Mouse (Mus musculus): ENCODE measurements around the gene Retnlb. TPM values are rescaled to one million over a fixed set of nuclear protein-coding genes. Genes with fewer than 3 reads are reported as not detected.

Gene Retnlb
- polyA plus RNA-seq, 1 experiment = not detected

DNA sequence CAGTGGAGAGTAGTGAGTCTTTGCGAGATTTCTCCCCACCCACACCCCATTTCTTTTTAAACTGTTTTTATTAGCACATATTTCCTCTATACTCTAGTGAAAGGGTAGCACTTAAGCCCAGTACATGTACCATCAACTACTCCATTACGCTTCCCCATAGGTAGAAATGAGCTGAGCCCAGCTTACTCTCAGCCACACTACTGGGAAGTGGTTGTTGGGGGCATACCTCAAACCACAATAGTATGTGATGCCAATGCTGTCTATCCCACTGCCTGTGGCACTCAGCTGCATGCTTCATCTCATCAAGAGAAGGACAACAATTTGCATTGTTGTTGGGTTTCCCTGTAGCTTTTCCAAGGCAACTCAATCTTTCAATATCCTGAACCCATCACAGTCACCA lies 15.8 kb upstream of the Retnlb start:
- Histone ChIP-seq H3K4me3 (replicated peaks; ENCODE audit: control insufficient read depth, low read depth, low read length) (no peak overlapping the region), H3K4me1 (ENCODE audit: control insufficient read depth, insufficient read depth, low read length) (peaks cover 4% of the 10 kb centered on the region), H3K27ac (ENCODE audit: control insufficient read depth, insufficient read depth, low read depth, low read length, poor library complexity) (no peak overlapping the region)
- 29% methylated on average over 2 of the region's 2 CpGs for WGBS
- no peak for TF ChIP-seq POLR2A (IDR thresholded peaks at IDR 0.05; ENCODE audit: borderline replicate concordance, control insufficient read depth, low read depth, low read length)
- TF ChIP-seq CTCF (IDR thresholded peaks at IDR 0.05; ENCODE audit: control insufficient read depth, insufficient read depth, low read length) = no peak

DNA sequence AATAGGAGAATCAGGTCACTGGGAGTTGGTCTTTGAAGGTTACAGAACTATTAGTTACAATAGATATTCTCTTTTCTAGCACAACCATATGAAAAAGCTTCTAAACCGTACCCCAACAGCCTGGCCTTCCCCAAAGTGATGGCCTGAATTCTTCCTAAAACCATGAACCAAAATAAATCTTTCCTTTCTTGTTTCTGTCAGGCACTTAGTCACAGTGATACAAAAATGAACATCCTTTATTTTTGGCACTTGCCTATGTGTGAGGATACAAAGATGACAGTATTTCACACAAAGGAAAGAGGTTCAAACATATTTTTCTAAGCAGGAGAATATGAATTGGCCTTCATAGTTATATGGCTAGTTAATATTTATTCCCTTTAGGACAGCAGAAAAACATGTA lies 11.2 kb upstream of the Retnlb start:
- 77% methylated on average over 1 of the region's 1 CpGs for WGBS
- Histone ChIP-seq H3K4me1 (ENCODE audit: control insufficient read depth, insufficient read depth, low read length) (peaks cover 2% of the 10 kb centered on the region; the same call in 1 of the 2 replicates), H3K4me3 (replicated peaks; ENCODE audit: control insufficient read depth, low read depth, low read length) (no peak overlapping the region), H3K27ac (ENCODE audit: control insufficient read depth, insufficient read depth, low read depth, low read length, poor library complexity) (no peak overlapping the region)
- no peak for TF ChIP-seq CTCF (IDR thresholded peaks at IDR 0.05; ENCODE audit: control insufficient read depth, insufficient read depth, low read length)
- TF ChIP-seq POLR2A (IDR thresholded peaks at IDR 0.05; ENCODE audit: borderline replicate concordance, control insufficient read depth, low read depth, low read length) = no peak

DNA sequence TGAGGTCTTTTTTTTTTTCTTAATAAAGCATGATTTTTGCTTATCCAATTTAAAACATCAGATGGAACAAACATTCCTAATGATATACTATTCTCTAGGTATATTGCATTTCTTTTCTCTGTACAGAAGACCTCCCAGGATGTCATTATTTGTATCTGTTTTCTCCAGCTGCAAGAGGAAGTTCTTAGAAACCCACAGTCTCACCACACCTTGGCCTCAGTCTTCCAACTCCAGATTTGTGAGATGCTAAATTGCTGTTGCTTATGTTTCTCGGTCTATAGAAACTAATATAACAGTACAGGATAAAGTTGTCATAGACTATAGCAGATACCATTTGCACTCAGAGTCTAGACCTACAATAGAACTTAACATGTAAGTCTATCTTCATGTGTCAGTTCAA lies 10.1 kb upstream of the Retnlb start:
- H3K27ac ChIP-seq (ENCODE audit: control insufficient read depth, insufficient read depth, low read depth, low read length, poor library complexity) = no peak overlapping the region
- no peak overlapping the region for H3K4me3 ChIP-seq (replicated peaks; ENCODE audit: control insufficient read depth, low read depth, low read length)
- TF ChIP-seq CTCF (IDR thresholded peaks at IDR 0.05; ENCODE audit: control insufficient read depth, insufficient read depth, low read length) (no peak), POLR2A (IDR thresholded peaks at IDR 0.05; ENCODE audit: borderline replicate concordance, control insufficient read depth, low read depth, low read length) (no peak)
- H3K4me1 ChIP-seq (ENCODE audit: control insufficient read depth, insufficient read depth, low read length) = no peaks in the 10 kb centered on the region
- 14% methylated on average over 1 of the region's 1 CpGs for WGBS

DNA sequence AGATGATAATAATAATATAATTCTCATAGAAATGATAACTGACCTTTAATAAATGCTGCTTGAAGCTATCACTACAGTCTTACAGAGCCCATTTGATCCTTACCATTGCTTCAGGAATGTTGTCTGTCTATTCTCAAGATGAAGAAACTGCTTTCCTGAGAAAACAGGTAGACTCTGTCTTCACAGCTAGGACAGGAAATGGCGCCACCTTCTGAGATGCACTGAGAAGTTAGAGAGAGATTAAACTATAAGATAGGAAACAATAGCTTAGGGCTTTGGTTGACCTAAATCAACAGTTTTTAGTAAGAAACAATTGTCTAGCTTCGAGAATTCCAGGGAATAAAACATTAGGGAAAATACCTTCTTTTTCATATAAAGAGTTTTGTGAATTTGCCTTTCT lies 7.3 kb upstream of the Retnlb start:
- H3K4me1 ChIP-seq (ENCODE audit: control insufficient read depth, insufficient read depth, low read length) = no peaks in the 10 kb centered on the region
- TF ChIP-seq POLR2A (IDR thresholded peaks at IDR 0.05; ENCODE audit: borderline replicate concordance, control insufficient read depth, low read depth, low read length) (no peak), CTCF (IDR thresholded peaks at IDR 0.05; ENCODE audit: control insufficient read depth, insufficient read depth, low read length) (no peak)
- 33% methylated on average over 2 of the region's 2 CpGs for WGBS

GRCm38 (mm10) chr16:48811881-48812436 lies 4.7 kb upstream of the Retnlb start:
- TF ChIP-seq POLR2A (IDR thresholded peaks at IDR 0.05; ENCODE audit: borderline replicate concordance, control insufficient read depth, low read depth, low read length) (no peak), CTCF (IDR thresholded peaks at IDR 0.05; ENCODE audit: control insufficient read depth, insufficient read depth, low read length) (no peak)
- H3K4me1 ChIP-seq (ENCODE audit: control insufficient read depth, insufficient read depth, low read length) = no peaks in the 10 kb centered on the region
- no peak overlapping the region for H3K27ac ChIP-seq (ENCODE audit: control insufficient read depth, insufficient read depth, low read depth, low read length, poor library complexity)
- 24% methylated on average over 7 of the region's 7 CpGs for WGBS
- no peak overlapping the region for H3K4me3 ChIP-seq (replicated peaks; ENCODE audit: control insufficient read depth, low read depth, low read length)

More for the DNA sequence above, 7.3 kb upstream of the Retnlb start:
- no peak overlapping the region for H3K27ac ChIP-seq (ENCODE audit: control insufficient read depth, insufficient read depth, low read depth, low read length, poor library complexity)
- H3K4me3 ChIP-seq (replicated peaks; ENCODE audit: control insufficient read depth, low read depth, low read length) = no peak overlapping the region

GRCm38 (mm10) chr16:48818524-48818923 lies 1.9 kb downstream of the Retnlb start:
- Histone ChIP-seq H3K27ac (ENCODE audit: control insufficient read depth, insufficient read depth, low read depth, low read length, poor library complexity) (no peak overlapping the region; the same call in 1 of the 2 replicates), H3K4me3 (replicated peaks; ENCODE audit: control insufficient read depth, low read depth, low read length) (no peak overlapping the region), H3K4me1 (ENCODE audit: control insufficient read depth, insufficient read depth, low read length) (peaks cover 2% of the 10 kb centered on the region; the same call in 1 of the 2 replicates)
- 33% methylated on average over 6 of the region's 6 CpGs for WGBS
- no peak for TF ChIP-seq CTCF (IDR thresholded peaks at IDR 0.05; ENCODE audit: control insufficient read depth, insufficient read depth, low read length)
- no peak for TF ChIP-seq POLR2A (IDR thresholded peaks at IDR 0.05; ENCODE audit: borderline replicate concordance, control insufficient read depth, low read depth, low read length)

DNA sequence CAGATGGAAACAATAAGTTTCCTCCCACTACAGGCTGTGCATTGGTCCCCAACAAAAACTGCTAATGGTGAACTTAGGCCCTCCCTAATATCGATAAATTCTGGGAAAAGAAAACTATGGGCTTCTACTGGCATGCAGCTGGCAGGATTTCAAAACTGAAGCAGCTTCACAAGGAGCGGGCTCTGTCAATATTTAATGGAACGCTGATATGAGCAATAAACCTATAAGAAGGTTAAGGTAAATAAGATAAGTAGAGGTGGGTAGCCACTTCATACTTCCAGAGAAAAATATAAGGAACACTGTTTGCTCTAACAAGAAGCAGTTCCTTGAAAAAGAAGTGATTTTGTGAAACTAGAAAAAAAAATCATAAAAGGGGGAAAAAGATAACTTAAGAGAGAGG lies 9.8 kb downstream of the Retnlb start:
- no peak for TF ChIP-seq CTCF (IDR thresholded peaks at IDR 0.05; ENCODE audit: control insufficient read depth, insufficient read depth, low read length)
- TF ChIP-seq POLR2A (IDR thresholded peaks at IDR 0.05; ENCODE audit: borderline replicate concordance, control insufficient read depth, low read depth, low read length) = no peak

DNA sequence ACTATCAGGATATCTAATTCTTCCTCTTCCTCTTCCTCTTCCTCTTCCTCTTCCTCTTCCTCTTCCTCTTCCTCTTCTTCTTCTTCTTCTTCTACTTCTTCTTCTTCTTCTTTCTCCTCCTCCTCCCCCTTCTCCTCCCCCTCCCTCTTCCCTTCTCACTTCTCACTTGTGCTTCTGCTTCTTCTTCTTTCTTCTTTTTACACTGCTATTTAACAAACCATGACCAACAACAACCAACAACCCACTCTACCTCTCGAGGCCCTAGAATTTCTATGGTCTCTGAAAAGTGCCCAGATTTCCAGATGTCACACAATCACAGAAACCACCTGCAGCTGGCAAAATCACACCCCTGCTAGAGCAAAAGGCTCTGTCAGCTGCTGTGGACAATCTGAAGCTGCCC lies 11.0 kb downstream of the Retnlb start:
- Histone ChIP-seq H3K4me1 (ENCODE audit: control insufficient read depth, insufficient read depth, low read length) (no peaks in the 10 kb centered on the region; the same call in none of the 2 replicates), H3K27ac (ENCODE audit: control insufficient read depth, insufficient read depth, low read depth, low read length, poor library complexity) (no peak overlapping the region; the same call in 1 of the 2 replicates), H3K4me3 (replicated peaks; ENCODE audit: control insufficient read depth, low read depth, low read length) (no peak overlapping the region)
- 11% methylated on average over 1 of the region's 1 CpGs for WGBS
- no peak for TF ChIP-seq CTCF (IDR thresholded peaks at IDR 0.05; ENCODE audit: control insufficient read depth, insufficient read depth, low read length)

More for the DNA sequence above, 9.8 kb downstream of the Retnlb start:
- Histone ChIP-seq H3K4me1 (ENCODE audit: control insufficient read depth, insufficient read depth, low read length) (no peaks in the 10 kb centered on the region; the same call in 1 of the 2 replicates), H3K4me3 (replicated peaks; ENCODE audit: control insufficient read depth, low read depth, low read length) (no peak overlapping the region), H3K27ac (ENCODE audit: control insufficient read depth, insufficient read depth, low read depth, low read length, poor library complexity) (no peak overlapping the region)
- 82% methylated on average over 3 of the region's 3 CpGs for WGBS

DNA sequence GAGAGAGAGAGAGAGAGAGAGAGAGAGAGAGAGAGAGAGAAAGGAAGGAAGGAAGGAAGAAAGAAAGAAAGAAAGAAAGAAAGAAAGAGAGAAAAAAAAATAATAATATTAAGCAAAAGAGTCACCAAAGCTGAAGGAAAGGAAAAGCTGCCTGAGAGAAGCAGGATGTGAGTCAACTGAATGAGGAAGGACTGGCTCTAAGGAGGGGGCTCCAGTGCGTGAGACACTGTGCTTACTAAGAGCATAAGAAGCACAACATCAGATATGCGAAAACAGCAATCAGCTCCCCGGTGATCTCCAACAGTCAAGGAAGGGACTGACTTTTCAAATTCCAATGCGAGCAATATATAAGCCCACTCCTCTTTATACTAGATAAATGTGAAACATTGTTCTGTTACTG lies 12.4 kb downstream of the Retnlb start:
- Histone ChIP-seq H3K4me1 (ENCODE audit: control insufficient read depth, insufficient read depth, low read length) (no peaks in the 10 kb centered on the region; the same call in none of the 2 replicates), H3K4me3 (replicated peaks; ENCODE audit: control insufficient read depth, low read depth, low read length) (no peak overlapping the region), H3K27ac (ENCODE audit: control insufficient read depth, insufficient read depth, low read depth, low read length, poor library complexity) (no peak overlapping the region)
- 31% methylated on average over 4 of the region's 4 CpGs for WGBS
- no peak for TF ChIP-seq CTCF (IDR thresholded peaks at IDR 0.05; ENCODE audit: control insufficient read depth, insufficient read depth, low read length)
- TF ChIP-seq POLR2A (IDR thresholded peaks at IDR 0.05; ENCODE audit: borderline replicate concordance, control insufficient read depth, low read depth, low read length) = no peak
